Mouse (Mus musculus) hindbrain, embryonic 15.5 days (tissue): ENCODE measurements around the gene 3110082I17Rik. TPM values are rescaled to one million over a fixed set of nuclear protein-coding genes. Genes with fewer than 3 reads are reported as not detected.
A peak's percentile ranks its signal among the peaks of the same experiment; 100 is the strongest.

Source experiments
- ATAC-seq: fragments of 200-750 bp; cut with Nextera tagmentation; 2 replicates; pipeline ENCODE4 v1.8.0; 2017; ENCODE audit warnings: low read depth, moderate number of reproducible peaks, moderate TSS enrichment; ENCODE audit not compliant: low FRiP score
- H3K27ac ChIP-seq: fragments of 300-500 bp; sonication (generic); replicated peaks from 2 replicates; pipeline ENCODE4 v1.5.1; 2015; ENCODE audit warnings: mild to moderate bottlenecking, inconsistent platforms
- H3K27me3 ChIP-seq: fragments of 300-500 bp; sonication (generic); 2 replicates; pipeline ENCODE4 v1.6.1; 2015; ENCODE audit warnings: control low read depth, inconsistent platforms
- H3K36me3 ChIP-seq: fragments of 300-500 bp; sonication (generic); 2 replicates; pipeline ENCODE4 v1.6.1; 2015; ENCODE audit warnings: control low read depth, inconsistent platforms
- H3K4me1 ChIP-seq: fragments of 300-500 bp; sonication (generic); replicated peaks from 2 replicates; pipeline ENCODE4 v1.6.1; 2015; ENCODE audit warnings: control low read depth, inconsistent platforms
- H3K4me2 ChIP-seq: fragments of 300-500 bp; sonication (generic); 2 replicates; pipeline ENCODE4 v1.6.1; 2015; ENCODE audit warnings: moderate library complexity, mild to moderate bottlenecking, inconsistent platforms
- H3K4me3 ChIP-seq: fragments of 300-500 bp; sonication (generic); 2 replicates; pipeline ENCODE4 v1.5.1; 2015; ENCODE audit warnings: mild to moderate bottlenecking, inconsistent platforms
- H3K9ac ChIP-seq: fragments of 300-500 bp; sonication (generic); 2 replicates; pipeline ENCODE4 v1.6.1; 2015; ENCODE audit warnings: inconsistent platforms
- H3K9me3 ChIP-seq: fragments of 300-500 bp; sonication (generic); 2 replicates; pipeline ENCODE4 v1.6.1; 2016; ENCODE audit warnings: control low read depth, inconsistent platforms
- WGBS: fragments of 180-500 bp; shearing (Covaris S2); methylation state at CpG from one replicate; pipeline ENCODE4 v1.1.7; 2015; 5-methylcytosine and 5-hydroxymethylcytosine counted together
- polyA plus RNA-seq: library from polyadenylated mRNA; unstranded; fragments of >200 nt; fragmentation: Nextera tagmentation; extraction: Ambion mirVana; gene quantifications from 2 replicates; pipeline ENCODE4 v1.2.1, GENCODE M21; 2015

3110082I17Rik gene
- polyA plus RNA-seq, 1 experiment from 2014 or later, result 17.9 TPM

DNA sequence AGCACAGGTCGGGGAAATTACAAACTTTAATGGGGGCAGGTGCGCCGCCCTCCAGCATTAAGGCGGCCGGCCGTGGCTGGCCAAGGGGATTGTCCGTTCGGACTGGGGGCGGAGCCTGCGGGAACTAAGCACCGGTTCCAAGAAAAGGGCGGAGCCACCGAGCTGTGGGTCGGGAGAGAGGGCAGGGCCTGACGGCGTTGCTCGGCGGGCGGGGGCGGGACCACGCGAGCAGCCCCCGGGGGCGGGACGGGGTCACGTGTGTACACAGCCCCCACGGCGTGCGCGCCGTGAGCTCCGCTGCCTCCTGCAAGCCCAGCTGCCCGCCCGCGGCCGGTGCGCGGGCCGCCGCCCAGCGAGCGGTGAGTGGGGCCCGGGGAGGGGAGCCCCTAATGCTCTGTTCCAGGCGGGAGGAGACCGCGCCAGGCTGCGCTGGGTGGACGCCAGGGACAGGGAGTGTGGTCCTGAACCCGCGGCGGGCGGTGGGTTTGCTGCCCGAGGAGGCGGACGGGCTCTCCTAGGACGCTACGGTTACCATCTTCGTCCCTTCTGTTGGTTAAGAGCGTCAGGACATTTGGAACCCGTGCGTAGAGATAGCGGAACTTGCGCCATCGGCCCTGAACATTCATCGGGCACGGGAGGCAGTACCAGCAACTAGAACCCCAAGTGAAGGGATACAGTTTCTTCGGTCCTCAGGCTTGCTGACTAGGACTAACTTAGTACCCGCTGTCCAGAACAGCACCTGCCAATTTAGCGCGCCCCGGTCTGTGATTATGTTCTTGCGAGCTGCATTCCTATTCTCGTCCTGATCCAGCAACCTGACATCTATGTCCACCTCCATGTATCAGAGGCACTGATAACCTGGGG lies 79.7 kb downstream of the 3110082I17Rik start:
- peak overlapping the region; percentile 50 for H3K4me3 ChIP-seq
- H3K27me3 ChIP-seq, result no peaks in the 10 kb centered on the region
- no peaks in the 10 kb centered on the region for H3K36me3 ChIP-seq
- H3K4me2 ChIP-seq, result peak overlapping the region; percentile 66
- H3K9me3 ChIP-seq, result no peaks in the 10 kb centered on the region
- H3K27ac ChIP-seq, result peak overlapping the region; percentile 69
- ATAC-seq, result peak; percentile 83
- H3K4me1 ChIP-seq, result peaks cover 49% of the 10 kb centered on the region
- 1% methylated on average over 61 of the region's 73 CpGs for WGBS
- peak overlapping the region; percentile 51 for H3K9ac ChIP-seq

DNA sequence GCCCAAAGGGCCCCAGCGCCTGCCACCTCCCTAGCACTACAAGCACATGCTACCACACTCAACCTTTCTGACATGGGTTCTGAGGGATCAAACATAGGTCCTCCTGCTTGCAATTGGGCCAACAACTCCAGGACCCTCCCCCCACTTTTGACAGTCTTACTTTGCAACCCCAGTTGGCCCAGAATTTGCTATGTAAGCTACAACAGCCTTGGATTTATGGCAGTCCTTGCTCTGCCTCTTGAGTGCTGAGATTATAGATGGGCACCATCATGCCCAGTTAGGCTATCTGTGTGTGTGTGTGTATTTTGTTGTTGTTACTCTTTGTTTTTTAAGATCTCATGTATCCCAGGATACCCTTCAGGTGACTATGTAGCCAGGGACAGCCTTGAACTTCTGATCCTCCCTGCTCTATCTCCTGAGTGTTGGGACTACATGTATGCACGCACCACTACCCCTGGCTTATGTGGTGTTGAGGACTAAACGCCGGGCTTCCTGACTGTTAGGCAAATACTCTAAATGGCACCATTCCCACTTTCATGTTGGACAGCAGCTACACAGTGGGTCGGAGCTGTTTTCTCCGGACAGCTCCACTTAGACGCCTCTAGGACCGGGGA lies 80.4 kb downstream of the 3110082I17Rik start:
- Histone ChIP-seq H3K4me1 (peaks cover 49% of the 10 kb centered on the region), H3K4me2 (peak overlapping the region; percentile 66), H3K4me3 (peak overlapping the region; percentile 50), H3K27me3 (no peaks in the 10 kb centered on the region), H3K9ac (peak overlapping the region; percentile 51), H3K27ac (peak overlapping the region; percentile 69), H3K36me3 (no peaks in the 10 kb centered on the region), H3K9me3 (no peaks in the 10 kb centered on the region)
- no peak; the same call in 1 of the 2 replicates for ATAC-seq
- 20% methylated on average over 8 of the region's 8 CpGs for WGBS

DNA sequence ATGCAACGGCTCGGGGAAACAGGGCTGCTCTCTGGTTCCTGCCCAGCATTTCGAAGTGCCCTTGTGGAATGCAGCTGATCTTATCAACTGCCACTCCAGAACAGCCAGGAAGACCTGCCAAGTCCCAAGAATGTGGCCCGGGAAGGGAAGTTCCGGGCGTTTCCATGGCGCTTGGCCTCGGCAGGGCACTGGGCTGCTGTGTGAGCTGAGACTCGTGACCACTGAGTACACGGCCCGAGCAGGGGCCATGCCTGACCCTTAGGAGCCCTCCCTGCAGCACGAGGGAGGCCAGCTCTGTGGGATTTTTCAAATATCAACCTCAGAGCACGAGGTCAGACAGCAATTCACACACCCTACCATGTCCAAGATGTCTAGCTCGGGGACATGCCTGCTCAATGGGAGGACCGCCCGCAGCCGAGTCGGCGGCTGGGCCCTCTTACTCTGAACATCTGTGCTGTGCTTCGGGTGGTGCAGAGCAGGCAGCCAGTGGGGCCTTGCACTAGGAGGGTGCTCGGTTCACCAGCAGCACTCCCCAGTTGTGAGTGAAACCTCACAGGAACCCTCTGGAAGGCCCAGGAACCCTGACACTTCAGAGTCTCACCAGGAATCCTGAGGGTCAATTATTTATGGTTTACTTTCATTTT lies 81.2 kb downstream of the 3110082I17Rik start:
- Histone ChIP-seq H3K9ac (no peak overlapping the region), H3K36me3 (no peaks in the 10 kb centered on the region), H3K4me2 (no peak overlapping the region), H3K27ac (peak overlapping the region; percentile 69), H3K27me3 (no peaks in the 10 kb centered on the region), H3K9me3 (no peaks in the 10 kb centered on the region), H3K4me3 (no peak overlapping the region), H3K4me1 (peaks cover 49% of the 10 kb centered on the region)
- 47% methylated on average over 21 of the region's 21 CpGs for WGBS
- ATAC-seq, result no peak

DNA sequence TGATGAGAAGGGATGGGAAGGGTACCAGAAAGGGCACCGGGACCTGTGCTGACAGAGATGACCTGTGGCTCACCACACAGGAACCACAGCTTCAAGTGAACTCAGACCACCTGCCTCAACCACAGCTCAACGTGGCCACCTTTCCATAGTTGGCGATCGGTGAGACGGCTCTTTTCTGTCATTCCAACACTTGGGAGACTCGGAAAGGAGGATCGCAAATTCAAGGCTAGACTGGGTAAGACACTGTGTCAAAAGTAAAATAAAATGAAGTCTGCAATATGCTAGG lies 82.1 kb downstream of the 3110082I17Rik start:
- H3K9ac ChIP-seq, result no peak overlapping the region
- H3K27ac ChIP-seq, result no peak overlapping the region

DNA sequence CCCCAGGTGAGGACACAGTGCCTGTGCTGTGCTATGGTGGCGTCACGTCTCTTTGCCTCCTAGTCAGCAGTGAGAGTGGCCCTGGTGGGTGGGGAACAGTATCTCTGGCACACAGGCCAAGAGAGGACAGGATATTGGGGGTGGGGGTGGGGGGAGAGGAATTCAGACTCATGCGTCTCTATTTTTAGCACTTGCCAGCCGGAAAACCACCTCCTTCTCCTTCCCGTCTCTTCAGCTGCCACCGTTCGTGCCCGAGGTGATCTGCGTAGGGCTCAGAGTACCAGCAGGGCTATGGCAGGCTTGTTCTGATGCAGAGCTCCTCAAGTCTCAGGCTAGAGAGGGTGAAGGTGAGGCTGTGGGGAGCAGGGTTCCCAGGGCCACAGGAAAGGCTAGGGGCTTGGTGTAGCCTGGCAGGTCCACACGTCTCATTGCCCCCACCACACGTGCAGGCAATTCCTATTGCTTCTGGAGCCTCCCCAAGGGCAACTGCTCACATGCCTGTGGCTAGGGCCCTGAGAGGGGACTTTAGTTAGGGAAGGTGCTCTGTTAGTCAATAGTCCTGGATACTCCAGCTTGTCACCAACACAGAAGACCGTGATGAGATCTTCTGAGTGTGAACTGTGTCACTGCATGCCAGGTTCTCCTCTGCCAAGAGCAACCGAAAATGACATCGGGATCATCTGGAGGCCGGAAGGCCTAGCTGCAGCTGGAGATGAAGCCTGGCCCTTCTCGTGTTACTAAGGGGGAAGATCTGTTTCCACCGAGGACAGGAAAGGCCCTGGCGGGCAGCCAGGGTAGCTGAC lies 82.7 kb downstream of the 3110082I17Rik start, which contains the start of gene Gpr146:
Gene Gpr146, plus strand, starts transcription at position 230 of the 803 bp plus-strand sequence.
- Histone ChIP-seq H3K27ac (0 out of 2 replicates have a peak within 1 kb of the TSS, but pooled peaks have one; percentile 22), H3K9me3 (no peaks in the 10 kb centered on the region), H3K4me3 (no peak within 1 kb of the TSS), H3K36me3 (no peaks in the 10 kb centered on the region), H3K4me2 (no peak within 1 kb of the TSS), H3K27me3 (no peaks in the 10 kb centered on the region), H3K9ac (no peak within 1 kb of the TSS), H3K4me1 (peaks cover 46% of the 10 kb centered on the region)
- 78% methylated on average over 18 of the region's 18 CpGs for WGBS
- ATAC-seq, result no peak

More for the DNA sequence above, 82.1 kb downstream of the 3110082I17Rik start:
- no peak for ATAC-seq
- Histone ChIP-seq H3K4me3 (no peak overlapping the region), H3K4me1 (peaks cover 48% of the 10 kb centered on the region), H3K4me2 (no peak overlapping the region), H3K27me3 (no peaks in the 10 kb centered on the region), H3K9me3 (no peaks in the 10 kb centered on the region), H3K36me3 (no peaks in the 10 kb centered on the region)
- WGBS, result 95% methylated on average over 7 of the region's 7 CpGs

DNA sequence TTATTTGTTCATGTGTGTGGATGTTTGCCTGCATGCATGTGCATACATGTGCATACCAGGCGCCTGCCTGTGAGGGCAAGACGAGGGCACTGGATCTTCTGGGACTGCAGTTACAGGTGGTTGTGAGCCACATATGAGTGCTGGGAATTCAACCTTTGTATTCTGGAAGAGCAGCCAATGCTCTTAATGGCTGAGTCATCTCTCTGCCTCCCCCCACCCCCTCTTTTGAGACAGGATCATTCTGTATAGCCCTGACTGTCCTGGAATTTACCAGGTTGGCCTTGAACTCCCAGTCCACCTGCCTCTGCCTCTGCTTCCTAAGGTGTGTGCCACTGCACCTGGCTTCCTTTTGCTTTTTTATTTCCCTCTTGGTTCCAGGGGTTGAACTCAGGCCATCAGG lies 85.5 kb downstream of the 3110082I17Rik start:
- Histone ChIP-seq H3K9me3 (no peaks in the 10 kb centered on the region), H3K4me3 (no peak overlapping the region), H3K4me1 (peaks cover 46% of the 10 kb centered on the region), H3K9ac (no peak overlapping the region), H3K27me3 (no peaks in the 10 kb centered on the region), H3K27ac (no peak overlapping the region), H3K4me2 (no peak overlapping the region), H3K36me3 (no peaks in the 10 kb centered on the region)
- 87% methylated on average over 2 of the region's 2 CpGs for WGBS
- no peak for ATAC-seq

DNA sequence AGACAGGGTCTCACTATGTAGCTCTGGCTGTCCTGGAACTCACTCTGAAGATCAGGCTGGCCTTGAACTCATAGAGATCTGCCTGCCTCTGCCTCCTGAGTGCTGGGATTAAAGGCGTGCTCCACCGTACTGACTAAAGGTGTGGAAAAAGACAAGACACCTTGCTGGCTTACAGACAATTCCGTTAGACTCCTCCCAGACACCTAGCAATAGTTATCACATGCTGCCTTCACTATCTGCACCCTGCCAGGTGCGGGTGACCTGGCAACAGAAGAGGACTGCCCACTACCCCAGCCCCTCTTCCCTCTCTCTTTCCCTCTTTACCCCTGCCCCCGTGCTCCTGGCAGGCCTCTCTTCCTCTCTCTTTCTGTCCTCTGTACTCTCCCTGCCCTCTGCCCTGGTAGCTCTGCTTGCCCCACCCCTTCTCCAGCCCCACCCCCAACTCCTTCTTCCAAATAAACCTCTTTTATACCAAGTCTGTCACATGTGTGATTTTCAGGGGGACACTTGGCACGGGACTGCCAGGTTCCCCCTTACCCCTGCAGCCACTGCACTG lies 86.4 kb downstream of the 3110082I17Rik start:
- no peak for ATAC-seq
- H3K36me3 ChIP-seq, result no peaks in the 10 kb centered on the region
- no peaks in the 10 kb centered on the region for H3K9me3 ChIP-seq
- H3K4me1 ChIP-seq, result peaks cover 38% of the 10 kb centered on the region
- no peak overlapping the region for H3K27ac ChIP-seq
- no peaks in the 10 kb centered on the region for H3K27me3 ChIP-seq
- H3K4me3 ChIP-seq, result no peak overlapping the region
- WGBS, result 86% methylated on average over 6 of the region's 6 CpGs
- no peak overlapping the region for H3K9ac ChIP-seq
- no peak overlapping the region for H3K4me2 ChIP-seq

DNA sequence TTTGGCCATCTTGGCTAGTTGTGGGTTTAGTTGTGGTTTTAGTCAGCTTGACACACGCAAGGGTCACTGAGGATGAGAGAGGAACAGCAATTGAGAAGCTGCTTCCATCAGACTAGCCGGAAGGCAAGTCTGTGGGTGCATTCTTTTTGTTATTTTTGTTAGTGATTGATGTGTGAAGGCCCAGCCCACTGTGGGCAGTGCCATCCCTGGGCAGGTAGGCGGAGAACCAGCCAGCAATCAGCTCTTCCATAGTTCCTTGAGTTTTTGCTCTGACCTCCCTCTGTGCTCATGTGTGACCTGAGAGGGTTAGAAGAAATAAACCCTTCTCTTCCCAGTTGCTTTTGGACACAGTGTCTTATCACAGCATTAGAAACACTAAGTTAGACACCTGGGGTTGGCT lies 87.2 kb downstream of the 3110082I17Rik start:
- H3K9me3 ChIP-seq, result no peaks in the 10 kb centered on the region
- H3K9ac ChIP-seq, result no peak overlapping the region
- H3K4me3 ChIP-seq, result no peak overlapping the region
- H3K36me3 ChIP-seq, result no peaks in the 10 kb centered on the region
- ATAC-seq, result no peak
- 89% methylated on average over 3 of the region's 3 CpGs for WGBS
- peaks cover 37% of the 10 kb centered on the region for H3K4me1 ChIP-seq
- no peak overlapping the region for H3K4me2 ChIP-seq
- no peak overlapping the region for H3K27ac ChIP-seq
- no peaks in the 10 kb centered on the region for H3K27me3 ChIP-seq

DNA sequence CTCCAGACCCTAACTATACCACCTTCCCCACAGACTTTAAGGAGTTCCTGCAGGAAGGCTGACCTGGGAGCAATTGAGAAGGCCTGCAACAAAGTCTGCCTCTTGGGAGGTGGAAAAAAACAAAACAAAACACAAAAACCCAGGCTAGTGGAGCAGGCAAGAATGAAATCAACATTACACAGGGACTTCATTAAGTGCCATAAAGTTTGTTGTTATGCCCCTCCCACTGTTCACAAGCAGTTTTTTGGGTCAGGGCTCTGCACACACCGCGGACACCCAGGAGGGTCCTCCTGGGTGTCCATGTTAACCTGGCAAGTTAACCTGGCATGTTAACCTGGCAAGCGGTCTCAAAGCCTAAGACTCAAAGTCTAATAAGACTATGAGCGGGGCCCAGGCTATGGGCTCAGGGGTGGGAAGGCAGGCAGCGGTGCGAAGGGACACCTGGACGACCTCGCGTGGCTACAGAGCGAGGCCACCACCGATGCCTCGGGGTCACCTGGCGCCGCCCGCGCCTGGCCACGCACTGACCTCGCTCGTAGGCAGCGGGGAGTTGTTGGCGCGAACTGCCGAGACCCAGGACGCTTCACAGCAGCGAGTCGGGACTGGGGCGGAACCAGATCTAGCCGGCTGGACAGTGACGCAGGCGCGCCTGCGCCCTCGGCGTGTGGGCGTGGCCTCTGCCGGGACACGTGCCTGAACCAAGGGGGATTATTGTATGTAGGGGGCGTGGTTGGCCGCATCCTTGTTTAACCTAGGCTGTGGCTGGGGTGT lies 88.5 kb downstream of the 3110082I17Rik start:
- Histone ChIP-seq H3K36me3 (no peaks in the 10 kb centered on the region), H3K9ac (peak overlapping the region; percentile 95), H3K4me3 (peak overlapping the region; percentile 81), H3K27ac (peak overlapping the region; percentile 90), H3K4me2 (peak overlapping the region; percentile 87), H3K4me1 (peaks cover 31% of the 10 kb centered on the region), H3K27me3 (no peaks in the 10 kb centered on the region), H3K9me3 (no peaks in the 10 kb centered on the region)
- ATAC-seq, result peak; percentile 94
- 2% methylated on average over 39 of the region's 39 CpGs for WGBS

DNA sequence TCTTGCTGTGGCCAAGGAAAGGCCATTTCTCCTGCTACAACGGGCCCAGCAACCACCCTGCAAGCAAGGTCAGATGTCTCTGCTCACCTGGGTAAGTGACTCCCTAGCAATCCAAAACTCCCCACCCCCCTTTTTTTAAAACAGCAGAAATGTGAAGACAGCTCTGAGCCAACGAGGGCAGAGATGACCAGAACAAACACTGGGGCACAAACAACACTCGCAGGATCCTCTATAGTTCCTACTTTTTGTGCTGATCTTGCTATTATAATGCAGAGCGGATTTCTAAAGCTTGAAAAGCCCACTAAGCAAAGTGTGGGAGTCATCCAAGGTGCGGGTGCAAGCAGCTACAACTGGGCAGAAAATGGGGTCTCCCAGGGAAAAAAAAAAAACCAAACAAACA lies 89.2 kb downstream of the 3110082I17Rik start:
- no peaks in the 10 kb centered on the region for H3K9me3 ChIP-seq
- ATAC-seq, result no peak
- WGBS, result 52% methylated on average over 5 of the region's 5 CpGs
- H3K9ac ChIP-seq, result peak overlapping the region; percentile 95
- peak overlapping the region; percentile 90; the same call in 1 of the 2 replicates for H3K27ac ChIP-seq
- no peaks in the 10 kb centered on the region for H3K27me3 ChIP-seq
- H3K4me1 ChIP-seq, result peaks cover 31% of the 10 kb centered on the region
- H3K36me3 ChIP-seq, result no peaks in the 10 kb centered on the region
- H3K4me2 ChIP-seq, result peak overlapping the region; percentile 87
- H3K4me3 ChIP-seq, result peak overlapping the region; percentile 81

DNA sequence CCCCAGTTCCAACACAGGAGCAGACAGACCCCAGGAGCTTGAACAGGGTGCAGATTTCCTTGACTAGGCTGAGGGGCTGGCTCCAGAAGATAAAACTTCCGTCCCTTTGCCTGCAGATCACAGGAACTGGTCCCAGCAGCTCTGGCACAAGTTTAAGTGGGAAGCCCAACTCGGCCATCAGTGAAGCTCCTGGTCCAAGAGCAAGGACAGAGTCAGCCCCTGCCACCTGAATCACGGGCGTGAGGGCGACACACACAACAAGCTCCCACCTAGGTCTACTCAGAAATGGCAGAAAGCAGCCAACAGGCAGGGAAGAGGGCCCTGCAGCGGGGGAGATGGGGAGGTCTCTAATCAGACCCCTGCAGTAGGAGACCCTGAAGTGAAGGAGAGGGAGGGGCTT lies 90.0 kb downstream of the 3110082I17Rik start:
- H3K4me1 ChIP-seq, result peaks cover 32% of the 10 kb centered on the region
- no peak overlapping the region for H3K27ac ChIP-seq
- no peaks in the 10 kb centered on the region for H3K27me3 ChIP-seq
- ATAC-seq, result no peak
- no peak overlapping the region for H3K4me3 ChIP-seq
- H3K36me3 ChIP-seq, result no peaks in the 10 kb centered on the region
- no peaks in the 10 kb centered on the region for H3K9me3 ChIP-seq
- 93% methylated on average over 6 of the region's 6 CpGs for WGBS
- no peak overlapping the region for H3K9ac ChIP-seq
- H3K4me2 ChIP-seq, result peak overlapping the region; percentile 15; the same call in 1 of the 2 replicates
